Mouse (Mus musculus): ENCODE results near the gene Kcnq4.

GRCm38 (mm10) chr4:120701180-120701579 is 47.2 kb downstream of the Kcnq4 start:
- TF ChIP-seq CTCF (conservative IDR thresholded peaks at IDR 0.05; ENCODE audit: low read length) = no peak
- no peak for TF ChIP-seq POU5F1 (IDR thresholded peaks at IDR 0.05; ENCODE audit: borderline replicate concordance, low read length)
